Mouse (Mus musculus) left cerebral cortex, postnatal 25 days (tissue): Measurements from ENCODE around the gene Spsb2. TPM values are rescaled to one million over a fixed set of nuclear protein-coding genes. Genes with fewer than 3 reads are reported as not detected.
"Not testable (repeated sequence)": the region's sequence is repeated elsewhere in the genome, so short reads cannot be mapped to it uniquely, and the experiment has no call there.

ENCODE experiments used
- DNase-seq, 2 experiments: peaks; one replicate each; pipeline ENCODE4 v3.0.0; 2022; ENCODE audit warnings: low spot score in 2 of 2, mixed read lengths in 1 of 2
- intact Hi-C: fragments of 180-260 bp; cut with DNase I; formaldehyde crosslinking; loops from one replicate; pipeline ENCODE4 v1.15.1; 2025
- total RNA-seq, 2 experiments: library from RNA; stranded (reverse); gene quantifications; 2 replicates each; pipeline ENCODE4 v1.2.3; 2021

The Spsb2 gene
- total RNA-seq, 2 experiments from 2014 or later = 4.4 to 5.2 TPM

DNA sequence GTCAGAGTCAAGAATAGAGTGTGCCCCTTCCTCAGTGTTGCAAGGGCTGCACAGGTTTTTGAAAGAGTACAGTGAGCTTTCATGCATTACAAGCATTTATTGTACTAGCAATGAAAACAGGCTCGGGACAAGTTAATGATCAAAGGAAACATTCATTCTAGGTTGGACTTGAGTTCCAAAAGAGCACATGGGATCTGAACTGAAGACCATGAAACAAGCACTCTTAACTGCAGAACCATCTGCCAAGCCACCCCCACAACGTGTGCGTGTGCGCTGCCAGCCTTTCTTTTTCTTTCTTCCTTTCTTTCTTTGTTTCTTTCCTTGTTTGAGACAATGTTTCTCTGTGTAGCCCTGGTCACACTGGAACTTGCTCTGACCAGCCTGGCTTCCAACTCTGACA lies 12.7 kb upstream of the Spsb2 start:
- intact Hi-C loops = no loop called here
- no peak for DNase-seq

DNA sequence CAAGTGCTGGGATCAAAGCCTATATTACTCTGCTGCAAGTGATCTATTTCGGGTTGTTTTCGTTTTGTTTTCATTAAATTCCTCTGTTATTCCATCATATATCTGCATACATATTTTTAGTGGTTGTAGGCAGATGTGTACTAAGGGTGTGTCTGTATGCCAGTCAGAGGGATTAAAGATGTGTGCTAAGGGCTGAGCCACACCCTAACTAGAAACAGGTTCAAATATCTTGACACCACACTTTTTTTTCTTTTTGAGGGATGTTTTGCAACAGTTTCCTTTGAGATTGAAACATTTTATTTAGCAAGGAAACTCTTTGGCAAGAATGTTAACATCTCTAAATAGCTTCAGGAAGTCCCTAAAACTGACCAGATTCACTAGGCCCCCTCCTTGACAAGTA lies 12.3 kb upstream of the Spsb2 start:
- intact Hi-C loops = no loop called here
- no peak for DNase-seq

DNA sequence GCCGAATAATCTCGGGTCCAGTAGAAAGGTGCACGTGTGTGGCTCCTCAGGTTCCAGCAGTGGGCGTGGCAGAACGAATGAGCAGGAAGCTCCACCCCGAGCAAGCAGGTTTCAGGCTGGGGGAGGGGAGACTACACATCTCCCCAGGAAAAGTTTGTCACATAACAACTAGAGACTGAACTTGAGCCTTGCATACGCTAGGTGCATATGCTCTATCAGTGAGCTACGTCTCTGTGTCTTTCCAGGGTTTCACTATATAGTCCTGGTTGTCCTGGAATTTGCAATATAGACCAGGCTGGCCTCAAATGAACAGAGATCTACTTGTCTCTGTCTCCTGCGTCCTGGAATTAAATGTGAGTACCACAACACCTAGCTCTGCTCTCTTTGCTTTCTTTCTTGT lies 6.1 kb upstream of the Spsb2 start:
- intact Hi-C loops, DNase-seq: not testable (repeated sequence)

DNA sequence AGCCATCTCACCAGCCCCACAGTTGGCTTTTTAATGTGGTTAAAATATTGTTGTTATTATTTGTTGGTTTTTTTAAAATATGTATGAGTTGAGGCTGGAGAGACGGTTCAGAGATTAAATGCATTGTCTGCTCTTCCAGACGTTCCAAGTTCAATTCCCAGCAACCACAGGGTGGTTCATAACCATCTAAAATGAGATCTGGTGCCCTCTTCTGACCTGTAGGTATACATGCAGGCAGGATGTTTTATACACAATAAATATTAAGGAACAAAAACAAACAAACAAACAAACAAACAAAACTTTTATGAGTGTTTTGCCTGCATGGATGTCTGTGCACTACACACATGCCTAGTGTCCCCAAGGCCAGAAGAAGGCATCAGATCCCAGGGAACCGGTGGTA lies 5.4 kb upstream of the Spsb2 start:
- DNase-seq = no peak
- intact Hi-C loops = no loop called here

DNA sequence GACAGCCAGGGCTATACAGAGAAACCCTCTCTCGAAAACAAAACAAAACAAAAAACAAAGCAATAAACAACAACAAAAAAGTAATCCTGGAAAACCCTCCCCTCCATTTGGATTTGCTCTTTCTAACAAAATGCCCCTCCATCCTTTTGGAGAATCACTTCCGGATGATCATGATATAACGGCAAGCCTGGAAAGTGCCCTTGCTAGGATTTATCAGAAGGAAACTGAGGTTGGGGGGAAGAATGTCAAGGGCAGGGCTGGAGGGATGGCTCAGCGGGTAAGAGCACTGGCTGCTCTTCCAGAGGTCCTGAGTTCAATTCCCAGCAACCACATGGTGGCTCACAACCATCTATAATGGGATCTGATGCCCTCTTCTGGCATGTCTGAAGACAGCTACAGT lies 4.8 kb upstream of the Spsb2 start:
- intact Hi-C loops = loop anchor here (2.0 kb wide), 2 partner anchors 35 to 63 kb away; partner anchors contain the start of genes Eno2 and Grcc10
- not testable (repeated sequence) for DNase-seq

- intact Hi-C loops = loop anchor here (2.0 kb wide), 2 partner anchors 36 to 64 kb away; partner anchors contain the start of genes Eno2 and Grcc10
- no peak for DNase-seq
Measured at GRCm38 (mm10) chr6:124804341-124804740, 4.1 kb upstream of the Spsb2 start.

GRCm38 (mm10) chr6:124805341-124806321 lies 2.8 kb upstream of the Spsb2 start:
- intact Hi-C loops = loop anchor here (2.0 kb wide), 2 partner anchors 37 to 65 kb away; partner anchors contain the start of genes Eno2 and Grcc10
- peak; percentile 94 to 98 for DNase-seq

DNA sequence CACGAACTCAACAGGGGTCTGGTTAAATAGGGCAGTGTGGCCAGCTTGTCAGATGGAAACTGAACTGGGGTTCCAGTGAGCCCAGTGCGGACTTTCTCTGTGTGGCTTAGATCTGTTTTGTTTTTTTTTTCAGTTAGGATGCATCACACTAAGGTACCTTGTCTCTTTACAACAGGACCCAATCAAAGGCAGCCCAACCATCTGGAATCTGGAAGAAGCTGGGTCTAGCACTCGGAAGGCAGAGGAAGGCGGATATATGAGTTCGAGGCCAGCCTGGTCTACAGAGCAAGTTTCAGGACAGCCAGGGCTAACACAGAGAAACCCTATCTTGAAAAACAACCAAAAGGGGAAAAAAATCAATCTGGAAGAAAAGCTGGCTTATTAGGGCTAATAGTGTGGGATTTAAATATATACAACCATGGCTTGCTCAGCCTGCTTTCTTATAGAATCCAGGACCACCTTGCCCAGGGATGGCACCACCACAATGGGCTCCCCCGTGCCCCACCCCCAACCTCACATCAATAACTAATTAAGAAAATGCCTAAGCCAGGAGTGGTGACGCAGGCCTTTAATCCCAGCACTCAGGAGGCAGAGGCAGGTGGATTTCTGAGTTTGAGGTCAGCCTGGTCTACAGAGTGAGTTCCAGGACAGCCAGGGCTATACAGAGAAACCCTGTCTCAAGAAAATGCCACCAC lies 1.9 kb upstream of the Spsb2 start:
- no peak for DNase-seq
- intact Hi-C loops = no loop called here

DNA sequence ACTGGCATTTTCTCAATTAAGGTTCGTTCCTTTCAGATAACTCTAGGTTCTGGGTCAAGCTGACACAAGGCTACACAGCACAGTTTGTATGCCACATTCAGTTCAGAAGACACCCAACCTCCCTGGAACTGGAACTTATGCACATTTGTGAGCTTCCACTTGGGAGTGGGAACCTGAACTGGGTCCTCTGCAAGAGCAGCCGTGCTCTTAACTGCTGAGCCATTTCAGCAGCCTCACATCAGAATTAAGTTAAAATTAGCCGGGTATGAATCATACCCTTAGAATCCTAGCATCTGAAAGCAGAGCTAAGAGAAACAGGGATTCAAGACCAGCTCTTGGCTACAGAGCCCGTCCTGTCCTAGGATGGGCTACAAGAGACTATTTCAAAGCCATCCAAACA lies 1.1 kb upstream of the Spsb2 start:
- intact Hi-C loops = no loop called here
- DNase-seq = peak in 1 of 2 experiments; percentile 79

GRCm38 (mm10) chr6:124807986-124808357 lies 489 bp upstream of the Spsb2 start:
- intact Hi-C loops = no loop called here
- no peak for DNase-seq

- intact Hi-C loops = loop anchor here (1.0 kb wide), 1 partner anchor 40 kb away; the partner anchor contains the start of gene Eno2
- DNase-seq = peak; percentile 65 to 67
Measured at GRCm38 (mm10) chr6:124809052-124809774, 752 bp downstream of the Spsb2 start.

DNA sequence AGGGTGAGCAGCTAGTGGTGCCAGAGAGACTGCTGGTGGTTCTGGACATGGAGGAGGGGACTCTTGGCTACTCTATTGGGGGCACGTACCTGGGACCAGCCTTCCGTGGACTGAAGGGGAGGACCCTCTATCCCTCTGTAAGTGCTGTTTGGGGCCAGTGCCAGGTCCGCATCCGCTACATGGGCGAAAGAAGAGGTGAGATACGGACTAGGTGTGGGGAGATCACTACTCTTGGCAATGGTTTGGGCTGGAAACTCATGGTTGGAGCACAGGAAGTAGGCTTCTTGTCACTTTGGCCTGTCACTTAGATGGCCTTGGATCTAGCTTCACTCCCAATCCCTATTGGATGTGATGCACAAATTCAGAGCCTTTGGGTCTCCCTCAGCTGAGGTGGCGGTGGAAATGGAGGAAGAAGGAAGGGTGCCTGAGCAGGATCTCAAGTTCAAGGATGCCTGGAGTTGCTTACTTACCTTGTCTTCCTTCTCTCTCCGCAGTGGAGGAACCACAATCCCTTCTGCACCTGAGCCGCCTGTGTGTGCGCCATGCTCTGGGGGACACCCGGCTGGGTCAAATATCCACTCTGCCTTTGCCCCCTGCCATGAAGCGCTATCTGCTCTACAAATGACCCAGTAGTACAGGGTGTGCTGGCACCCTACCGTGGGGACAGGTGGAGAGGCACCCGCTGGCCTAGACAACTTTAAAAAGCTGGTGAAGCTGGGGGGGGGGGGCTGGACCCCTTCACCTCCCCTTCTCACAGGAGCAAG lies 1.5 kb downstream of the Spsb2 start:
- no peak for DNase-seq
- intact Hi-C loops = loop anchor here (1.0 kb wide), 1 partner anchor 41 kb away; the partner anchor contains the start of gene Eno2

DNA sequence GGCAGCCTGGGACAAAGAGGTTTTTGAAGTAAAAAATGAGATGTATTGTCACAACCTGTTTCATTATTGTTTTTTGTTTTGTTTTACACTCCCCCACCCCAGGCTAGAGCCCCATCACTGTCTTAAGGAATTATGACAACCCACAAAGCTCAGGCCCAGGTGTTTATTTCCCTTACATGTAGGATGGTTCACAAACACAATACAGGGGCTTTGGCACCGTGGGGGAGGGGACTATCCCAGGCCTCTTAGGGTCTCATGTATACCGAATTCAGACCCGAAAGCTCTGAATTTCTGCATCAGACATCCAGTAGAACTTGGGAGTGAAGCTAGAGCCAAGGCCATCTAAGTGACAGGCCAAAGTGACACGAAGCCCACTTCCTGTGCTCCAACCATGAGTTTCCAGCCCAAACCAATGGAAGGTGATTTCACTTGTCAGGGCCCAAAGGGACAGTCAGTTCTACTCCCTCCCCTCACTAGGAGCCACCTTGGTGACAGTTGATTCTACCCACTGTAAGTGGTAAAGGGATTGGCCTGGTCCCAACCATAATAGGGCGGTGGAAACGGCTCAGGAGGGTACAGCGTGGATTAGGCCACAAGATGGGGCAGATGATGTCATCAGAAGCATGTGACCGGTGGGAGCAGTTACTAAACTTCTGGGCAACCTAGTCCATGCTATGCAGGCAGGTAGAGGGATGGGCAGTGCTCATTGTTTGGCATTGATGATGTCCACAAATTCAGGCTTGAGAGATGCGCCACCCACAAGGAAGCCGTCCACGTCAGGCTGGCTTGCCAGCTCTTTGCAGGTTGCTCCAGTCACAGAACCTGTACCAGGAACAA lies 2.3 kb downstream of the Spsb2 start:
- DNase-seq, intact Hi-C loops: not testable (repeated sequence)

DNA sequence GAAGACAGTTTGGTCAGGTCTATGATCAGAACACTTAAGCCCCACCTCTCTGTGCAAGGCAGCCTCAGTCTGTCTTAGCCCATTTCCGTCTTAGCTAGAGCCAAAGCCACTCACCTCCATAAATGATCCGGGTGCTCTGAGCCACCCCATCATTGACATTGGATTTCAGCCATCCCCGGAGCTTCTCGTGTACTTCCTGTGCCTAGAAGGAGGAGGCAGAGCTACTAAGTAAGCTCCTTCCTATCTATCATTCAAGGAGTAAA lies 2.9 kb downstream of the Spsb2 start:
- no peak for DNase-seq
- intact Hi-C loops = no loop called here

GRCm38 (mm10) chr6:124811701-124812560 lies 3.5 kb downstream of the Spsb2 start:
- intact Hi-C loops = no loop called here
- no peak for DNase-seq

GRCm38 (mm10) chr6:124812848-124813247 lies 4.4 kb downstream of the Spsb2 start:
- DNase-seq = no peak
- intact Hi-C loops = no loop called here

DNA sequence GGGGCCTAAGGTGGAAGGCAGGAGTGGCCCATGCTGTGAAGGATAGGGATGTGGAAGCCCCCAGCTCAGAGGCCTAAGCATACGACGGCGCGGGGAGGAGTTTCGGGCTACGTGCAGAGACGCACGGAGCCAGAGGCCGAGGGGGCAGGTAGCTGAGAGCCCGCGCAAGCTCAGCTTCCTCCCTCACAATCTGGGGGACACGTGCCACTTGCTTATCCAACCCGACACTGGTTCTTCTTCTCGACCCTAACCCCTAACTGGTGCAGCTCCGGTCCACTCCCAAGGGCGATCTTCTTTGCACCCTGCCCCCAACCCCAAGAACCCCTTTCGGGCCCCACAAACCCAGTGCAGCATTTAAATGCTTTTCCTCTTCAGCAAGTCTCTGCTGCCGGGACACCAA lies 5.0 kb downstream of the Spsb2 start:
- intact Hi-C loops = no loop called here
- peak; percentile 73 to 83 for DNase-seq

DNA sequence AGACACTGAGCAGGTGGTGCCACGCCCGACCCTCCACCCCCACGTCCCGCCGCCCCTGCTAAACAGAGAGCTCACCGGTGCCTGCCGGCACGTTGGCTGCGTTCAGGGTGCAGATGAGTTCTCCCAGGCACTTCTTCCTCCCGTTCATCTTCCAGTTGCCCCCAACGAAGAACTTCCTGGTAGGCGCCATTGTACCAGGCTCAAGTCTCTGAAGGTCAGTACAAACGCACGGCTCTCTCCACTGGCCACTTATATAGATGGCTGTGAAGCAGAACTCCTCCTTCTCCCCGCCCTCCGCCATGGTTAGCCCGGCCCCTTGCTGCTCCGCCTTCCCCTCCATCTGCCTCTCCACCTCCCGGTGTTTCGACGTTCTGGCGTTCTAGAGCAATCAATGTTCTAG lies 5.5 kb downstream of the Spsb2 start, which contains the start of gene Tpi1:
Gene Tpi1, minus strand, starts transcription at position 364 of the 400 bp plus-strand sequence.
- peak; percentile 88 to 94 for DNase-seq
- intact Hi-C loops = no loop called here
